Mouse (Mus musculus) lung, embryonic 14.5 days (tissue): Measurements from ENCODE around the gene Angptl7. TPM values are rescaled to one million over a fixed set of nuclear protein-coding genes. Genes with fewer than 3 reads are reported as not detected.

Experiments used
- ATAC-seq: fragments of 200-750 bp; cut with Nextera tagmentation; 2 replicates; pipeline ENCODE4 v1.8.0; 2017; ENCODE audit warnings: mild to moderate bottlenecking, moderate TSS enrichment, moderate library complexity; ENCODE audit not compliant: insufficient read depth
- DNase-seq: peaks from one replicate; pipeline ENCODE4 v3.0.0-alpha.2; 2015
- H3K27ac ChIP-seq: fragments of 300-500 bp; sonication (generic); 2 replicates; pipeline ENCODE4 v1.5.1; 2014; ENCODE audit warnings: low read depth, mild to moderate bottlenecking, moderate library complexity
- H3K27me3 ChIP-seq: fragments of 300-500 bp; sonication (generic); 2 replicates; pipeline ENCODE4 v1.6.1; 2014; ENCODE audit warnings: low read length, control low read depth; ENCODE audit not compliant: insufficient read depth
- H3K36me3 ChIP-seq: fragments of 300-500 bp; sonication (generic); 2 replicates; pipeline ENCODE4 v1.6.1; 2014; ENCODE audit warnings: control low read depth; ENCODE audit not compliant: insufficient read depth
- H3K4me1 ChIP-seq: fragments of 300-500 bp; sonication (generic); 2 replicates; pipeline ENCODE4 v1.6.1; 2014; ENCODE audit warnings: antibody characterized with exemption, control low read depth; ENCODE audit not compliant: insufficient read depth
- H3K4me2 ChIP-seq: fragments of 300-500 bp; sonication (generic); 2 replicates; pipeline ENCODE4 v1.6.1; 2014; ENCODE audit warnings: mild to moderate bottlenecking
- H3K4me3 ChIP-seq: fragments of 300-500 bp; sonication (generic); 2 replicates; pipeline ENCODE4 v1.5.1; 2014; ENCODE audit warnings: low read depth, low read length
- H3K9ac ChIP-seq: fragments of 300-500 bp; sonication (generic); 2 replicates; pipeline ENCODE4 v1.6.1; 2014
- H3K9me3 ChIP-seq: fragments of 300-500 bp; sonication (generic); 2 replicates; pipeline ENCODE4 v1.6.1; 2016; ENCODE audit warnings: low read depth, low read length, control low read depth
- CTCF ChIP-seq: IDR thresholded peaks from 2 replicates; pipeline ENCODE4 v1.5.1; 2016; ENCODE audit warnings: antibody characterized with exemption, low read depth
- WGBS: fragments of 180-500 bp; shearing (Covaris S2); extraction: QIAGEN DNeasy Blood & Tissue Kit; methylation state at CpG from one replicate; pipeline ENCODE4 v1.1.7; 2014; 5-methylcytosine and 5-hydroxymethylcytosine counted together
- polyA plus RNA-seq: library from polyadenylated mRNA; unstranded; fragments of >200 nt; fragmentation: Nextera tagmentation; extraction: Ambion mirVana; gene quantifications from 2 replicates; pipeline ENCODE4 v1.2.1, GENCODE M21; 2014

Gene Angptl7
- polyA plus RNA-seq, 1 experiment from 2014 or later, result 0.75 TPM

- H3K4me3 ChIP-seq, result no peak overlapping the region
- H3K36me3 ChIP-seq, result peaks cover 46% of the 10 kb centered on the region
- TF ChIP-seq CTCF, result no peak
- no peak overlapping the region for H3K4me2 ChIP-seq
- 93% methylated on average over 4 of the region's 4 CpGs for WGBS
- no peak for DNase-seq
- ATAC-seq, result no peak
- no peaks in the 10 kb centered on the region for H3K4me1 ChIP-seq
- H3K27me3 ChIP-seq, result no peaks in the 10 kb centered on the region
- H3K27ac ChIP-seq, result no peak overlapping the region
- H3K9ac ChIP-seq, result no peak overlapping the region
- no peaks in the 10 kb centered on the region for H3K9me3 ChIP-seq
Measured at GRCm38 (mm10) chr4:148511334-148511733, 11.1 kb upstream of the Angptl7 start.

- 84% methylated on average over 4 of the region's 4 CpGs for WGBS
- H3K36me3 ChIP-seq, result peaks cover 43% of the 10 kb centered on the region
- ATAC-seq (no peak), DNase-seq (no peak)
- H3K4me2 ChIP-seq, result no peak overlapping the region
- no peak overlapping the region for H3K27ac ChIP-seq
- H3K27me3 ChIP-seq, result no peaks in the 10 kb centered on the region
- H3K4me1 ChIP-seq, result no peaks in the 10 kb centered on the region
- H3K4me3 ChIP-seq, result no peak overlapping the region
- H3K9me3 ChIP-seq, result no peaks in the 10 kb centered on the region
- H3K9ac ChIP-seq, result no peak overlapping the region
- no peak for TF ChIP-seq CTCF
Measured at GRCm38 (mm10) chr4:148510691-148511090, 10.4 kb upstream of the Angptl7 start.

- WGBS, result 76% methylated on average over 8 of the region's 8 CpGs
- no peaks in the 10 kb centered on the region for H3K9me3 ChIP-seq
- H3K27me3 ChIP-seq, result no peaks in the 10 kb centered on the region
- H3K4me3 ChIP-seq, result no peak overlapping the region
- no peaks in the 10 kb centered on the region for H3K4me1 ChIP-seq
- no peak for TF ChIP-seq CTCF
- peaks cover 35% of the 10 kb centered on the region for H3K36me3 ChIP-seq
- no peak overlapping the region for H3K27ac ChIP-seq
- DNase-seq (no peak), ATAC-seq (no peak)
- H3K9ac ChIP-seq, result no peak overlapping the region
- H3K4me2 ChIP-seq, result no peak overlapping the region
Measured at GRCm38 (mm10) chr4:148509450-148510084, 9.3 kb upstream of the Angptl7 start.

GRCm38 (mm10) chr4:148508084-148508849, 8.0 kb upstream of the Angptl7 start:
- no peaks in the 10 kb centered on the region for H3K27me3 ChIP-seq
- TF ChIP-seq CTCF, result no peak
- H3K4me1 ChIP-seq, result no peaks in the 10 kb centered on the region
- 92% methylated on average over 14 of the region's 14 CpGs for WGBS
- H3K27ac ChIP-seq, result no peak overlapping the region
- H3K4me2 ChIP-seq, result no peak overlapping the region
- H3K9ac ChIP-seq, result no peak overlapping the region
- no peak overlapping the region for H3K4me3 ChIP-seq
- H3K36me3 ChIP-seq, result peaks cover 24% of the 10 kb centered on the region
- no peaks in the 10 kb centered on the region for H3K9me3 ChIP-seq
- no peak for ATAC-seq
- no peak for DNase-seq

- Histone ChIP-seq H3K4me3 (no peak overlapping the region), H3K36me3 (peaks cover 23% of the 10 kb centered on the region), H3K4me2 (no peak overlapping the region), H3K27me3 (no peaks in the 10 kb centered on the region), H3K9me3 (no peaks in the 10 kb centered on the region), H3K9ac (no peak overlapping the region), H3K27ac (no peak overlapping the region), H3K4me1 (no peaks in the 10 kb centered on the region)
- no peak for TF ChIP-seq CTCF
- ATAC-seq (no peak), DNase-seq (no peak)
- whole genome bisulfite sequencing, result 80% methylated on average over 5 of the region's 5 CpGs
Measured at GRCm38 (mm10) chr4:148507585-148507984, 7.3 kb upstream of the Angptl7 start.

- TF ChIP-seq CTCF, result no peak
- no peak overlapping the region for H3K9ac ChIP-seq
- no peak overlapping the region for H3K4me3 ChIP-seq
- 37% methylated on average over 8 of the region's 8 CpGs for WGBS
- H3K36me3 ChIP-seq, result peaks cover 30% of the 10 kb centered on the region
- H3K4me2 ChIP-seq, result no peak overlapping the region
- H3K4me1 ChIP-seq, result no peaks in the 10 kb centered on the region
- peak; percentile 81 for ATAC-seq
- H3K9me3 ChIP-seq, result no peaks in the 10 kb centered on the region
- no peaks in the 10 kb centered on the region for H3K27me3 ChIP-seq
- DNase-seq, result peak; percentile 79
- no peak overlapping the region for H3K27ac ChIP-seq
Measured at GRCm38 (mm10) chr4:148504497-148504959, 4.3 kb upstream of the Angptl7 start.

- no peak overlapping the region for H3K4me3 ChIP-seq
- no peak overlapping the region for H3K27ac ChIP-seq
- H3K4me1 ChIP-seq, result no peaks in the 10 kb centered on the region
- WGBS, result 82% methylated on average over 25 of the region's 25 CpGs
- H3K36me3 ChIP-seq, result peaks cover 68% of the 10 kb centered on the region
- no peaks in the 10 kb centered on the region for H3K9me3 ChIP-seq
- DNase-seq (peak; percentile 18), ATAC-seq (no peak)
- no peak overlapping the region for H3K4me2 ChIP-seq
- H3K27me3 ChIP-seq, result no peaks in the 10 kb centered on the region
- TF ChIP-seq CTCF, result no peak
- H3K9ac ChIP-seq, result no peak overlapping the region
Measured at GRCm38 (mm10) chr4:148495874-148496689, 4.2 kb downstream of the Angptl7 start.
